7 mouse cellular contexts compared by ENCODE assay signal in genomic region chr19:56566041-56566440, GRCm38 (mm10). TPM values are rescaled to one million over a fixed set of nuclear protein-coding genes. Genes with fewer than 3 reads are reported as not detected.
A peak's percentile ranks its signal among the peaks of the same experiment; 100 is the strongest.
DNase-seq lines count a peak whose midpoint lies in the region; ATAC-seq lines count a peak whose summit lies in the region.

No protein-coding gene starts in this region.

- H3K4me2 ChIP-seq in kidney, embryonic 16.5 days (replicated peaks; ENCODE audit: low read depth, low read length): no peak overlapping the region

- no peaks in the 10 kb centered on the region for H3K4me1 ChIP-seq in kidney, embryonic 16.5 days (ENCODE audit: insufficient read depth, low read length)

- no peaks in the 10 kb centered on the region for H3K9me3 ChIP-seq in kidney, embryonic 16.5 days (ENCODE audit: low read length)

- H3K27ac ChIP-seq in kidney, embryonic 16.5 days (ENCODE audit: low read length): no peak overlapping the region

- no peak overlapping the region for H3K9ac ChIP-seq in kidney, embryonic 16.5 days (replicated peaks; ENCODE audit: low read length)

- H3K36me3 ChIP-seq in kidney, embryonic 16.5 days (ENCODE audit: insufficient read depth, low read length): 0 out of 2 replicates have a peak, but pooled peaks cover 8% of the 10 kb centered on the region

- ATAC-seq in kidney, embryonic 16.5 days (ENCODE audit: low FRiP score, low TSS enrichment): no peak

- peak; percentile 52 for DNase-seq in kidney, adult 18-20 months
- peak; percentile 75 for DNase-seq in NIH3T3 (ENCODE audit: low read depth)
- peak; percentile 12 for DNase-seq in embryo, embryonic 9.5 days (ENCODE audit: extremely low spot score)
- peak; percentile 52 to 66 for DNase-seq in kidney, postnatal 4 days
- DNase-seq in mesoderm, embryonic 11.5 days (ENCODE audit: low read depth, low spot score): peak; percentile 14
- no peak for DNase-seq in testis, postnatal 14 days (ENCODE audit: low spot score)

- H3K4me3 ChIP-seq in kidney, embryonic 16.5 days (ENCODE audit: low read length): no peak overlapping the region

- H3K27me3 ChIP-seq in kidney, embryonic 16.5 days (ENCODE audit: insufficient read depth, low read length): no peaks in the 10 kb centered on the region

- 79% methylated on average over 4 of the region's 4 CpGs for WGBS in kidney, embryonic 16.5 days

RNA-seq across cellular contexts. Expression of gene Nhlrc2, which starts 18.0 kb away (rescaled TPM):
- 16.0 and 16.1 TPM in 2 replicates for polyA plus RNA-seq in kidney, embryonic 16.5 days (2015; fragmentation: Nextera tagmentation; extraction: Ambion mirVana)

RNA-seq across cellular contexts. Expression of gene Dclre1a, which starts 18.0 kb away (rescaled TPM):
- 14.8 and 18.6 TPM in 2 replicates for polyA plus RNA-seq in kidney, embryonic 16.5 days (2015; fragmentation: Nextera tagmentation; extraction: Ambion mirVana)
